Mouse (Mus musculus) bone marrow macrophage, adult 2 months (primary cell): ENCODE results near the gene Catsperb.
"Not testable (repeated sequence)": the region's sequence is repeated elsewhere in the genome, so short reads cannot be mapped to it uniquely, and the experiment has no call there.

ENCODE experiments used
- CTCF ChIP-seq: IDR thresholded peaks from 2 replicates; pipeline ENCODE4 v1.5.1; 2012; ENCODE audit warnings: low read depth, mild to moderate bottlenecking, low read length, moderate library complexity
- POLR2A ChIP-seq: IDR thresholded peaks from 2 replicates; pipeline ENCODE4 v1.6.1; 2012; ENCODE audit warnings: mild to moderate bottlenecking, low read depth, low read length, borderline replicate concordance

DNA sequence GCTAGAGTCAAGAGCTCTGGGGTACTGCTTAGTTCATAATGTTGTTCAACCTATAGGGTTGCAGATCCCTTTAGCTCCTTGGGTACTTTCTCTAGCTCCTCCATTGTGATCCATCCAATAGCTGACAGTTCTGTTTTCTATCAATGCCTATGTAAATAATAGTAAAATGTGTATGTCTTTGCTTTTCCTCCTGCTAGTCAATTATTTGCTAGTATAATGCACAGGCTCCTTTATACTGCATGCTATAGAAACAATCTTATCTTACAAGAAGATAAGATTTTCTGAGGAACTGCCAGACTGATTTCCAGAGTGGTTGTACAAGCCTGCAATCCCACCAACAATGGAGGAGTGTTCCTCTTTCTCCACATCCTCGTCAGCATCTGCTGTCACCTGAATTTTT is 23.0 kb upstream of the Catsperb start:
- not testable (repeated sequence) for TF ChIP-seq CTCF, POLR2A
